Mouse (Mus musculus): Measurements from ENCODE around the gene Eef1akmt2. TPM values are rescaled to one million over a fixed set of nuclear protein-coding genes. Genes with fewer than 3 reads are reported as not detected.
A peak's percentile ranks its signal among the peaks of the same experiment; 100 is the strongest.

Gene Eef1akmt2
- polyA plus RNA-seq, 1 experiment from 2014 or later: 82.0 TPM

- WGBS: 90% methylated on average over 5 of the region's 5 CpGs
These were observed 47.5 kb downstream of the Eef1akmt2 start for GRCm38 (mm10) chr7:132804951-132805350.

GRCm38 (mm10) chr7:132804461-132804860 lies 48.0 kb downstream of the Eef1akmt2 start:
- no peak for DNase-seq (ENCODE audit: low spot score)
- H3K9me3 ChIP-seq (replicated peaks): no peaks in the 10 kb centered on the region
- no peak overlapping the region for H3K27ac ChIP-seq (replicated peaks)
- H3K36me3 ChIP-seq: no peaks in the 10 kb centered on the region
- H3K27me3 ChIP-seq (ENCODE audit: low read depth, poor library complexity, severe bottlenecking): no peaks in the 10 kb centered on the region
- WGBS: 88% methylated on average over 7 of the region's 7 CpGs
- peaks cover 68% of the 10 kb centered on the region for H3K4me1 ChIP-seq
- no peak overlapping the region for H3K4me3 ChIP-seq

More at GRCm38 (mm10) chr7:132804951-132805350, 47.5 kb downstream of the Eef1akmt2 start:
- H3K27me3 ChIP-seq (ENCODE audit: low read depth, poor library complexity, severe bottlenecking): no peaks in the 10 kb centered on the region
- no peak overlapping the region for H3K27ac ChIP-seq (replicated peaks)
- H3K36me3 ChIP-seq: no peaks in the 10 kb centered on the region
- no peak overlapping the region for H3K4me3 ChIP-seq
- DNase-seq (ENCODE audit: low spot score): no peak
- peaks cover 68% of the 10 kb centered on the region for H3K4me1 ChIP-seq
- H3K9me3 ChIP-seq (replicated peaks): no peaks in the 10 kb centered on the region

DNA sequence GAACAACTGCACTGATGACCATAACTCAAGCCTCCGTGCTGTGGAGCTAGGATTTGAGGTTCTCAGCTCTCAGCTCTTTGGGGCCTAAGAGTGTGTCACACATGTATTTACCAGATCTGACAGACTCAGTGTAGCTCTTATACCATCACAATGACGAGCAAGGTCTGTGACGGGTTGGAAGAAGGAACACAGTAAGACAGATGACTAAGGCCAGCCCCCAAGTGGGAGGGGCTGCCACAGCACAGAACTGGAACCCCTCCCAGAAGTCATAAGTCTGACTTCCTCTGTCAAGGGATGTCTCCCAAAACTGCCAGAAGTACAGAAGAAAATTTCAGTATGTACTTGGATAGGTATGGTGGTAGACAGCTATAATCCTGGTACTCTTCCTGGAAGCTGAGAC lies 48.5 kb downstream of the Eef1akmt2 start:
- Histone ChIP-seq H3K9me3 (replicated peaks) (no peaks in the 10 kb centered on the region), H3K27ac (replicated peaks) (0 out of 2 replicates have a peak overlapping the region, but pooled peaks have one; percentile 42), H3K4me3 (no peak overlapping the region), H3K4me1 (peaks cover 64% of the 10 kb centered on the region), H3K27me3 (ENCODE audit: low read depth, poor library complexity, severe bottlenecking) (no peaks in the 10 kb centered on the region), H3K36me3 (no peaks in the 10 kb centered on the region)
- WGBS: 84% methylated on average over 3 of the region's 3 CpGs
- no peak for DNase-seq (ENCODE audit: low spot score)

DNA sequence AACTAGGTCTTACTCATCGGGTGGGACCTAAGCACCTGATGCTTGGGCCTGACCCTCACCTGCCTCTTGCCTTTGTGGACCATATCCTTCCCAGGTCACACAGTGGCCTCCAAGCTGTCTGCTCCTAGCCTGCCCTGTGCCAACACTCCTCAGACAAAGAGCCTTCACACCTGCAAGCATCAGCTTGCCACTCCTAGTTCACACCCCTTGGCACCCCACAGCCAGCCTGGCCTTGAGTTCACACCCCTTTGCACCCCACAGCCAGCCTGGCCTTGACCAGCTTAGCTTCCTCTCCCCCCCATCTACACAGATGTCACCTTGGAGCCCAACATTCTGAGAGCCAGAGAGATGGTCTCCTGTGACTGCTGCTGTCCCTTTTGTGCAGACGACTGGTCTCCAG lies 49.1 kb downstream of the Eef1akmt2 start:
- no peaks in the 10 kb centered on the region for H3K36me3 ChIP-seq
- H3K4me3 ChIP-seq: no peak overlapping the region
- WGBS: 87% methylated on average over 2 of the region's 2 CpGs
- H3K27ac ChIP-seq (replicated peaks): peak overlapping the region; percentile 42; the same call in 1 of the 2 replicates
- no peak for DNase-seq (ENCODE audit: low spot score)
- H3K4me1 ChIP-seq: peaks cover 57% of the 10 kb centered on the region
- H3K27me3 ChIP-seq (ENCODE audit: low read depth, poor library complexity, severe bottlenecking): no peaks in the 10 kb centered on the region
- no peaks in the 10 kb centered on the region for H3K9me3 ChIP-seq (replicated peaks)

DNA sequence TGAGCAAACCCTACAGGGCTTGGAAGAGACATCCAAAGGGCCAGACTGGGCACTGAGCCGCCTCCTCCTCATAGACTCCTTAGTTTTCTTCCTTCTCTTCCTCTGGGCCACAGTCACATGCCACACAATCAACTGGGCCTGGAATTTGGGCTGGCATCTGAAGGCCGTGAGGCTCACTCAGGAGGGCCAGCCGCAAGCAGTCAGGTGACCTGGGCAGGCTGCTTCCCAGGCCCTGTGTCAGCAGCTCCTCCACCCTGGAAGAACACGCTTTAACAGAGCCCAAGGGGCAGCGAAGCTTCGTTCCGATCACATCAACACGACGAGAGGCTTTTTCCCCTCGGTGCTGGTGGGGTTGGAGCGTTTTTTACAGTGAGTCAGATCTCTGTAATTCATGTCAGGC lies 49.8 kb downstream of the Eef1akmt2 start:
- Histone ChIP-seq H3K4me1 (peaks cover 51% of the 10 kb centered on the region), H3K27me3 (ENCODE audit: low read depth, poor library complexity, severe bottlenecking) (no peaks in the 10 kb centered on the region), H3K27ac (replicated peaks) (no peak overlapping the region), H3K9me3 (replicated peaks) (no peaks in the 10 kb centered on the region), H3K36me3 (peaks cover 4% of the 10 kb centered on the region; the same call in 1 of the 2 replicates), H3K4me3 (no peak overlapping the region)
- 89% methylated on average over 11 of the region's 11 CpGs for WGBS
- no peak for DNase-seq (ENCODE audit: low spot score)

DNA sequence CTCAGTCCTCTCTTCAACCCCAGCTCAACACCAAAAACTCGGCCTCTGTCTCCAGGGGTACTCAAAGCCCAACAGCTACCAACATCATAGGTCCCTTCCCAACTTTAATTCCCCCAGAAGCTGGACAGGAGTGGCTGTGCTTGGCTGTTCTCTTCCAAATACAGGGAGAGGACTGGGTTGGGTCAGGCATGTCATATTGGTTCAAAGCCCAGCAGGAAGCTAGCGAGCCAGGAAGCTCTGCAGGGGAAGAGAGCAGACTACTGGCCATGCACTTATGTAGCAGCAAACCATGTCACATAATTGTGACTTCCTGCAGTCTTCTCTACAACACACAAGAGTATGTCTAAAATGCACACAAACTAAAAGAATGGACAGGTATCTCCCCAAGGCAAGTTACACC lies 50.4 kb downstream of the Eef1akmt2 start:
- 67% methylated on average over 2 of the region's 2 CpGs for WGBS
- no peak overlapping the region for H3K27ac ChIP-seq (replicated peaks)
- no peaks in the 10 kb centered on the region for H3K27me3 ChIP-seq (ENCODE audit: low read depth, poor library complexity, severe bottlenecking)
- no peaks in the 10 kb centered on the region for H3K9me3 ChIP-seq (replicated peaks)
- peaks cover 4% of the 10 kb centered on the region; the same call in 1 of the 2 replicates for H3K36me3 ChIP-seq
- H3K4me3 ChIP-seq: no peak overlapping the region
- no peak for DNase-seq (ENCODE audit: low spot score)
- H3K4me1 ChIP-seq: peaks cover 45% of the 10 kb centered on the region

- H3K9me3 ChIP-seq (replicated peaks): no peaks in the 10 kb centered on the region
- H3K36me3 ChIP-seq: peaks cover 4% of the 10 kb centered on the region; the same call in 1 of the 2 replicates
- H3K4me1 ChIP-seq: peaks cover 39% of the 10 kb centered on the region
- no peak for DNase-seq (ENCODE audit: low spot score)
- H3K27me3 ChIP-seq (ENCODE audit: low read depth, poor library complexity, severe bottlenecking): no peaks in the 10 kb centered on the region
- H3K27ac ChIP-seq (replicated peaks): no peak overlapping the region
- WGBS: 91% methylated on average over 5 of the region's 5 CpGs
- H3K4me3 ChIP-seq: no peak overlapping the region
These were observed 51.0 kb downstream of the Eef1akmt2 start for GRCm38 (mm10) chr7:132801509-132801908.

DNA sequence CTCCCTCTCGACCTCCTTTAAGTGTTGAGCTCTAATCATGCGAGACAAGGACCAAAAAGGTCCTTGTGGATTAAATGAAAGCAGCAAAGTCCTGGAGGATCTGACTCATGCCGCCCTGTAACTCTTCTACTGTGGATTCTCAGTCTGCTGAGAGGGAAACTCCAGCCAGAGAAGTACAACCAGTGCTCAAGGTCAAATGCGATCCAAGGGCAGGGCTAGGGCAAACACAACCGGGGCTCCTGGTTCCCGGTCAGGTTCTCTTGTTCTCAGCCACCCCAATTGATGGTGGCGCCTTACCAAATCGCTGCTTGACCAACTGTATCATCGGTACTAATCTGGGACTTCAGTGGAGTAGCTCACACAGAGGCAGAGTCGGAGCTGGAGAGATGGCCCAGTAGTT lies 51.6 kb downstream of the Eef1akmt2 start:
- Histone ChIP-seq H3K9me3 (replicated peaks) (no peaks in the 10 kb centered on the region), H3K27me3 (ENCODE audit: low read depth, poor library complexity, severe bottlenecking) (no peaks in the 10 kb centered on the region), H3K4me3 (no peak overlapping the region), H3K27ac (replicated peaks) (no peak overlapping the region), H3K4me1 (peaks cover 33% of the 10 kb centered on the region), H3K36me3 (peaks cover 4% of the 10 kb centered on the region; the same call in 1 of the 2 replicates)
- no peak for DNase-seq (ENCODE audit: low spot score)
- 89% methylated on average over 10 of the region's 10 CpGs for WGBS

DNA sequence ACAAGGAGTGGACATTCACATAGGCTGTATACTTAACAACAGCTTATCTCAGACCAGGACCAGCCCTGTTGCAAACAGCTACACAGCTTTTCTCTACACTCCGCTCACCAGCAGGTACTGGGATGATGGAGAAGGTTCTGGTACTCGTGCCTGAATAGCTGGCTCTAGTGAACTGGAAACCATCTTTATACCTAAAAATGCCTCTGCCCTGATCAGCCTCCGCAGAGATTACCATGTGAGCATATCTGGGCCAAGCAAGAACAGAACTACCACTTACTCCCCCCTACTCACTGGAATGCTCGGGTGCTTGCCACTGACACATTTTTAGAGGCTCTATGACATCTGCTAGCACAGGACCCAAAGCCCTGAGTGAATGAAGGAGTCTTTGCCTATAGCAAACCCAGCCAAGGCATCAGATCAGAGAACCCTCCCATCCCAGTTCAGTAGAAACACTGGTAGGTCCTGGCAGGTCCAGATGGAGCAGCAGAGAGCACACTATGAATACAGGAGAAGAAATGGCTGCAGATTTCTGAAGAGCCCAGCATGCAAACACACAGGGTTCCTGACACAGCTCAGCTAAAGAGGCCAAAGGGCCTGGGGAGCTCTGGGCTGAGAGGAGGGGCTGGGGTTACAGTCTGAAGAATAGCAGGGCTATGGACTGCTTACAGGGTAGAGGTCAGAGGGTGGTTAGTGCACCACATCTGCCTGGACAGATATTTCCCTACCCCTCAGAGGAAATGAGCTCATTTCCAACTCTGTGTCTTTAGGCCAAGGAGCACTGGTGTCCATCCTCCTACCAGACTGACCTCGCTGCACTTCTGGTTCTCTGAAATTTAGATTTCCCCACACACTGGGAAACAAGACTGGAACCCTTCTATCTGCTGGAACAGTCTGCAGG lies 53.1 kb downstream of the Eef1akmt2 start:
- H3K27ac ChIP-seq (replicated peaks): peak overlapping the region; percentile 50; the same call in 1 of the 2 replicates
- H3K36me3 ChIP-seq: peaks cover 4% of the 10 kb centered on the region; the same call in 1 of the 2 replicates
- no peak overlapping the region for H3K4me3 ChIP-seq
- H3K9me3 ChIP-seq (replicated peaks): no peaks in the 10 kb centered on the region
- DNase-seq (ENCODE audit: low spot score): no peak
- H3K4me1 ChIP-seq: peaks cover 28% of the 10 kb centered on the region
- WGBS: 90% methylated on average over 5 of the region's 5 CpGs
- no peaks in the 10 kb centered on the region for H3K27me3 ChIP-seq (ENCODE audit: low read depth, poor library complexity, severe bottlenecking)

- no peaks in the 10 kb centered on the region for H3K9me3 ChIP-seq (replicated peaks)
- H3K27me3 ChIP-seq (ENCODE audit: low read depth, poor library complexity, severe bottlenecking): no peaks in the 10 kb centered on the region
- DNase-seq (ENCODE audit: low spot score): no peak
- peaks cover 4% of the 10 kb centered on the region; the same call in 1 of the 2 replicates for H3K36me3 ChIP-seq
- H3K4me3 ChIP-seq: no peak overlapping the region
- H3K4me1 ChIP-seq: peaks cover 46% of the 10 kb centered on the region
- WGBS: 94% methylated on average over 5 of the region's 5 CpGs
- no peak overlapping the region for H3K27ac ChIP-seq (replicated peaks)
These were observed 57.3 kb downstream of the Eef1akmt2 start for GRCm38 (mm10) chr7:132795141-132795540.

DNA sequence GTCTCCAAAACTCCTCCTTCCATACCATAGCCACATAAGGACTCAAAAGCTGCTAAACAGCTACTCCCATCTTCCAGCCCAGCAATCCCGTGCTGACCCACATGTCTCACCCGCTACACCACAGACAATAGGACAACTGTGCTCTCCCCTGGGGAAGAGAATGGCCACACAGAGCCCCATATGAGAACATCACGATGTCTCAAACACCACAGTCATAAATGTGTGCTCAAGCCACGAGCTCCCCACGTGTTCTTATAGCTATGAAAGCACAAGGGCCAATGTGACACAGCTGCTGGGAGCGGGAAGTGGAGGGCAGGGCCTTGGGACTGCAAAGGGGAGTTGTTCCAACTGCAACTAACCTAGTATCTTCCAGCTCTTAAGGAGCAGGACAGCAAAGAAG lies 59.0 kb downstream of the Eef1akmt2 start:
- Histone ChIP-seq H3K27me3 (ENCODE audit: low read depth, poor library complexity, severe bottlenecking) (no peaks in the 10 kb centered on the region), H3K4me1 (peaks cover 39% of the 10 kb centered on the region), H3K36me3 (peaks cover 4% of the 10 kb centered on the region; the same call in 1 of the 2 replicates), H3K27ac (replicated peaks) (no peak overlapping the region), H3K9me3 (replicated peaks) (no peaks in the 10 kb centered on the region), H3K4me3 (no peak overlapping the region)
- 85% methylated on average over 6 of the region's 6 CpGs for whole genome bisulfite sequencing
- no peak for DNase-seq (ENCODE audit: low spot score)

DNA sequence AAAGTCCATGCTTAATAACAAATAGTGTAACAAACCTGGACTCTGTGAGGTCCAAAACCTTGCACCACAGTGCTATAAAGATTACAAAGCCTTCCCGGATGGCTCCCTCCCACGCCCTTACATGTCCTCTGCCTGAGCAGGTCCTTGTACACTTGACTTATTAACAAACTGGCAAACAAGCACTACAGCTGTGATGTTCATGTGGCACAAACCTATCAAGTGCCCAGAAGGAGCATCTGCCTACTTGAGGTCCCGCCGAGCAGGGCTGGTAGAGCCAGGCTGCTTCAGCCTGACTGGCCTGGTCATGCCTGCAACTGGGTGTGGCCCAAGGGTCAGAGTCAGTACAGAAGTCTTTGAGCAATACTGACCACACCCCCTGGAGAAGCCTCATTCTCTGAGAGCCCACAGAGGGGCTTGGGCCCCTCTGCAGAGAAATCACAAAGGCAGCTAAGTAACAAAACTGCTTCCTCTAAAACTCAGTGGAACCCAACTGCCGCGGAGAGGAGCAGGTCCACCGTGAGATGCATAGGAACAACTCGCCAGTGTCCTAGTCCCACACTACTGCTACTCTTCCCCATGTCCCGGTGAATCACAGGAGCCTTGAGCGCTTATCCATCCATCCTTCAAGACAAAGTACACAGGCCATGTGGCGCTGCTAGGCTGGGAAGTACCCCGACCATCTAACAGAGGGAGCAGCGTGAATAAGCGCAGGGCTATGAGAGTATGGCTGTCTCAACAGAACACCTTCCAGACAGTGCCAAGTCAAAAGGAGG lies 61.8 kb downstream of the Eef1akmt2 start:
- no peak overlapping the region for H3K4me3 ChIP-seq
- H3K9me3 ChIP-seq (replicated peaks): no peaks in the 10 kb centered on the region
- H3K27ac ChIP-seq (replicated peaks): peak overlapping the region; percentile 39; the same call in 1 of the 2 replicates
- DNase-seq (ENCODE audit: low spot score): no peak
- 90% methylated on average over 14 of the region's 14 CpGs for WGBS
- H3K4me1 ChIP-seq: peaks cover 52% of the 10 kb centered on the region
- no peaks in the 10 kb centered on the region for H3K36me3 ChIP-seq
- no peaks in the 10 kb centered on the region for H3K27me3 ChIP-seq (ENCODE audit: low read depth, poor library complexity, severe bottlenecking)
